Mouse (Mus musculus) heart, embryonic 13.5 days (tissue): ENCODE measurements around the gene Nek6. TPM values are rescaled to one million over a fixed set of nuclear protein-coding genes. Genes with fewer than 3 reads are reported as not detected.
A peak's percentile ranks its signal among the peaks of the same experiment; 100 is the strongest.

ENCODE experiments used
- ATAC-seq: fragments of 200-750 bp; cut with Nextera tagmentation; 2 replicates; pipeline ENCODE4 v1.8.0; 2017; ENCODE audit warnings: moderate TSS enrichment; ENCODE audit not compliant: insufficient number of reproducible peaks, low FRiP score, low TSS enrichment; ENCODE audit errors: extremely low read depth
- H3K27ac ChIP-seq: fragments of 300-500 bp; sonication (generic); replicated peaks from 2 replicates; pipeline ENCODE4 v1.5.1; 2015; ENCODE audit warnings: moderate library complexity, mild to moderate bottlenecking, inconsistent platforms
- H3K27me3 ChIP-seq: fragments of 300-500 bp; sonication (generic); replicated peaks from 2 replicates; pipeline ENCODE4 v1.6.1; 2015; ENCODE audit warnings: mild to moderate bottlenecking, inconsistent platforms
- H3K36me3 ChIP-seq: fragments of 300-500 bp; sonication (generic); 2 replicates; pipeline ENCODE4 v1.6.1; 2015; ENCODE audit warnings: mild to moderate bottlenecking, inconsistent platforms
- H3K4me1 ChIP-seq: fragments of 300-500 bp; sonication (generic); 2 replicates; pipeline ENCODE4 v1.6.1; 2015; ENCODE audit warnings: inconsistent platforms
- H3K4me2 ChIP-seq: fragments of 300-500 bp; sonication (generic); 2 replicates; pipeline ENCODE4 v1.6.1; 2015; ENCODE audit warnings: inconsistent platforms, mild to moderate bottlenecking, moderate library complexity
- H3K4me3 ChIP-seq: fragments of 300-500 bp; sonication (generic); 2 replicates; pipeline ENCODE4 v1.5.1; 2015; ENCODE audit warnings: moderate library complexity, mild to moderate bottlenecking, inconsistent platforms
- H3K9ac ChIP-seq: fragments of 300-500 bp; sonication (generic); 2 replicates; pipeline ENCODE4 v1.6.1; 2015; ENCODE audit warnings: inconsistent platforms, mild to moderate bottlenecking, moderate library complexity
- H3K9me3 ChIP-seq: fragments of 300-500 bp; sonication (generic); 2 replicates; pipeline ENCODE4 v1.6.1; 2016; ENCODE audit warnings: inconsistent platforms
- WGBS: fragments of 180-500 bp; shearing (Covaris S2); methylation state at CpG from one replicate; pipeline ENCODE4 v1.1.7; 2015; ENCODE audit warnings: mixed read lengths; 5-methylcytosine and 5-hydroxymethylcytosine counted together
- polyA plus RNA-seq: library from polyadenylated mRNA; unstranded; fragments of >200 nt; fragmentation: Nextera tagmentation; extraction: Ambion mirVana; gene quantifications from 2 replicates; pipeline ENCODE4 v1.2.1, GENCODE M21; 2015

Gene Nek6
- polyA plus RNA-seq, 1 experiment from 2014 or later: 74.5 TPM

DNA sequence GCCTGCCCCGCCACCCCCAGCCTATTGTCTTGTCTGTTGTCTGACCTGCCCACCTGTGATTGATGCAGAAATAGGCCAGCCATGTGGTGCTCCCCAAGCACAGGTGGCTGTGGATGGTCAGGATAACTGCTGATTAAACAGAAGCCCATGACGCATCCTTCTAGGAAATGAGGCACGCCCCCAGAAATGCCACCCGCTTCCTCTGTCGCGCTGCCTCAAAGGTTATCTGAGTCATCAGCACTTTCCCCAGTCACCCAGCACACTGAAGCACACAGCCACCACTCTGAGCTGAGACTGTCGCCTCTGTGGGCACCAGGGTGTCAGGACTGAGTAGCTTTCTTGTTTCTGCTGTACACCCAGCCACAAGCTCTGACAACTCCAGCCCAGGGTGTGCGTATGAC is 24.9 kb downstream of the Nek6 start:
- no peak overlapping the region for H3K4me3 ChIP-seq
- no peaks in the 10 kb centered on the region for H3K36me3 ChIP-seq
- peak overlapping the region; percentile 70 for H3K27ac ChIP-seq
- H3K27me3 ChIP-seq: no peaks in the 10 kb centered on the region
- peak overlapping the region; percentile 21; the same call in 1 of the 2 replicates for H3K4me2 ChIP-seq
- peak overlapping the region; percentile 37; the same call in 1 of the 2 replicates for H3K9ac ChIP-seq
- 39% methylated on average over 8 of the region's 8 CpGs for WGBS
- ATAC-seq: peak; percentile 25; the same call in 1 of the 2 replicates
- peaks cover 91% of the 10 kb centered on the region for H3K4me1 ChIP-seq
- no peaks in the 10 kb centered on the region for H3K9me3 ChIP-seq

DNA sequence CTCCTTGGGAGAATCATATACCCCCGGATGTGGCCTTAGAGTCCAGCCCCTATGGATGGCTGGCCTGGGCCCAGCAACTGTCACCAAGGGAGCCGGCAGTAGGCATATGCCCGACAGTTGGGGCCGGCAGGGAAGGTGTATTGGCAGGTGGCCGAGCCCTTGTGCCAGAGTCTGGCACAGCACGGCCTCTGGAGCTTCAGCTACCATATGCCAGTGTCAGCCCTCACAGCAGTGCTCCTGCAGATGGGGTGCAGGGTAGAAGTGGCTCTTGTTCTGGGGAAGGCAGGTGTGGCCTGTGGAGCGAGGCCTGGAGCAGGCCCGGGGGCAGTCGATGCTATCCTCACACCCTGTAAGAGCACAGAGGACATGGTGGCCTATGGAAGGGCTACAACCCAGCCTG is 28.2 kb downstream of the Nek6 start:
- no peaks in the 10 kb centered on the region for H3K9me3 ChIP-seq
- no peak overlapping the region for H3K4me2 ChIP-seq
- H3K4me3 ChIP-seq: no peak overlapping the region
- no peaks in the 10 kb centered on the region for H3K27me3 ChIP-seq
- H3K4me1 ChIP-seq: peaks cover 91% of the 10 kb centered on the region
- H3K36me3 ChIP-seq: no peaks in the 10 kb centered on the region
- H3K9ac ChIP-seq: 0 out of 2 replicates have a peak overlapping the region, but pooled peaks have one; percentile 7
- no peak for ATAC-seq
- WGBS: 87% methylated on average over 9 of the region's 9 CpGs
- no peak overlapping the region for H3K27ac ChIP-seq

DNA sequence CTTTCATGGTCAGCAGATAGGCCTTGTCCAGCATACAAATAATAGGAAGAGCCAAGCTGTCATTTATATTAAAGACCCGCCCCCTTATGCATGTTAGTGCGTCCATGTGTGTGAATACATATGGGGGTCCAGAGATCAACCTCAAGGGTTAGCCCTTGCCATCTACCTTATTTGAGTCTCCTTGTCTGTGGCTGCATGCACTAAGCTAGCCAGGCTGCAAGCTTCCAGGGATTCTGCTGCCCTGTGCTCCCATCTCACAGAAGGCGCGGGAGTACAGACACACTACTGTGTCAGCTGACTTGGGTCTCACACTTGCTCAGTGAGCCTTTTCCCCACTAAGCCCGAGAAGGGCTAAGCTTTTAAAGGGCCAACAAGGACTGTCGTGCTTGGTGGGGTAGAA is 29.2 kb downstream of the Nek6 start:
- Histone ChIP-seq H3K9me3 (no peaks in the 10 kb centered on the region), H3K4me2 (peak overlapping the region; percentile 20; the same call in 1 of the 2 replicates), H3K27ac (peak overlapping the region; percentile 70), H3K9ac (0 out of 2 replicates have a peak overlapping the region, but pooled peaks have one; percentile 44), H3K4me3 (no peak overlapping the region), H3K36me3 (no peaks in the 10 kb centered on the region), H3K27me3 (no peaks in the 10 kb centered on the region), H3K4me1 (peaks cover 91% of the 10 kb centered on the region)
- no peak for ATAC-seq
- 76% methylated on average over 6 of the region's 6 CpGs for WGBS

DNA sequence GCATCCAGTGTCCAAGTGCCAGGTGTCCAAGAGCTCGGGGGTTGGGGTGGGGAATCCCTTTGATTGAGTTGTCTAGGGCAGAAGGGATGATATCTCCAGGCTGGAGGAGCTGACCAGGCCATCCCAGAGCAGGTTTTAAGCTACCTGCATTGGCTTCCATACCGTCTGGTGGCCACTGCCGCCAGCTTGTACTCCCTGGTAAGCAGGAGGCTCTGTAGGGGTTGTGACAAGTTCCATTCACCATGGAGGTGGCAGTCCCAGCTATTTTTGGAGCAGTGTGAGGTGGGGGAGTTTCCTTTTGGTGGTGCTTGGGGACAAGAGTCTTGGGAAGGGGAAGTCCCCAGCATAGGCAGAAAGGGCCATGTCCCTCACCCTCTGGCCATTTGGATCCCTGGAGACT is 29.7 kb downstream of the Nek6 start:
- Histone ChIP-seq H3K9ac (peak overlapping the region; percentile 44), H3K36me3 (no peaks in the 10 kb centered on the region), H3K4me2 (peak overlapping the region; percentile 20), H3K4me3 (no peak overlapping the region), H3K9me3 (no peaks in the 10 kb centered on the region), H3K27me3 (no peaks in the 10 kb centered on the region), H3K4me1 (peaks cover 91% of the 10 kb centered on the region), H3K27ac (peak overlapping the region; percentile 70)
- 51% methylated on average over 3 of the region's 3 CpGs for WGBS
- no peak for ATAC-seq

DNA sequence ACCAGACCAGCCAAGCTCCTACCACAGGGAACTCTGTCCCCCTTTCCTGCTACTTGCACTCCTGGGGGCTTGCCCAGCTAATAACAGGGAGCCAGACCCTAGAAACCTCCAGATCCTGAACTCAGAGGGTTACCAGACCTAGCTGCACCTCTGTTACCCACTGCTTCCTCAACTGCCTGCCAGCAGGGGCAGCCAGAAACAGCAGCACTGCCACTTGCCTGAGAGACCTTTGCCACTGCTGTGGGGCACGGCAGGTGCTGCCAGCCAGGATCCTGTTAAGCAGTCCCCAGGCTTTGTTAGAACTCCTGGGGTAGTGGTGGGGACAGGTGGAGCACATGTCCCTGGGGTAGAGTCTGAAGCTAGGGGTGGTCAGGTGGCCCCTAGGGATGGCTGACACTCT is 30.1 kb downstream of the Nek6 start:
- Histone ChIP-seq H3K9ac (peak overlapping the region; percentile 44), H3K4me1 (peaks cover 91% of the 10 kb centered on the region), H3K27ac (peak overlapping the region; percentile 70), H3K9me3 (no peaks in the 10 kb centered on the region), H3K27me3 (no peaks in the 10 kb centered on the region), H3K36me3 (no peaks in the 10 kb centered on the region), H3K4me3 (no peak overlapping the region), H3K4me2 (peak overlapping the region; percentile 20; the same call in 1 of the 2 replicates)
- 71% methylated on average over 1 of the region's 1 CpGs for WGBS
- ATAC-seq: no peak

DNA sequence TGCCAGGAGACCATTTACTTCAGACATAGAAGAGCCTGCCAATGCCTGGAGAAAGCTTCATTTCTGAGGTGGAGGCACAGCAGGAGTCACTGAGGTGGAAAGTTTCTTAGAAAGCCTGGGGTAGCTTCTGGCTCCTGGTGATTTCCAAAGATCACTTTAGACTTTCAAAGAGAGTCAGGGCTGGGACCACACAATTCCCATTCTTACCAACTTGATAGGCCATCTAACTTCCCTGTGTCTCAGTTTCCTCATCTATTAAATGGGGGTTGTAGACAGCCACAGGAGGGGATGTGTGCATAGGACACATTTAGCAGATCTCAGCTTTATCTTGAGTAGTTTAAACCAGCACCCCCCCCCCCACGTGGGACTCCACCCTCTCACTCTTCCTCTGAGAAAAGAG is 30.9 kb downstream of the Nek6 start:
- Histone ChIP-seq H3K4me2 (no peak overlapping the region), H3K4me1 (peaks cover 91% of the 10 kb centered on the region), H3K9me3 (no peaks in the 10 kb centered on the region), H3K27ac (no peak overlapping the region), H3K27me3 (no peaks in the 10 kb centered on the region), H3K4me3 (no peak overlapping the region), H3K36me3 (no peaks in the 10 kb centered on the region), H3K9ac (no peak overlapping the region)
- no peak for ATAC-seq
- WGBS: 13% methylated on average over 1 of the region's 1 CpGs

DNA sequence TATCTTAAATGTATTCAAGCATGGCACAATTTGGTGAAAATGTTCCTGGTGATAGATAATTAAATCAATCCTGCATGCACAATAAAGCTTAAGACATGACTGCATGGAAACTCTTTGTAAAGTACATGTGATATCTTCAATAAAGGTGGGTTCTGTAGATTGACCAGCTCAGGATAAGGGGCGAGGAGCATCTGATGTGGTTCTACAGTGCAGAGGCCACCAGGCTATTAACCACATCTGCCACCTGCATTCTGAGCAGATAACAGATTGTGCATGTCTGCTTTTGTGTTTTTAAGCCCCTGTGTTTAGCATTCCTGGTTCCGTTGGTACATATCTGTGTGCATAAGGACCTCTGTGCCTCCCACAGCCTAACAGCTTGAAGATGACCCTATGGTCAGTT is 31.7 kb downstream of the Nek6 start:
- 77% methylated on average over 2 of the region's 2 CpGs for WGBS

DNA sequence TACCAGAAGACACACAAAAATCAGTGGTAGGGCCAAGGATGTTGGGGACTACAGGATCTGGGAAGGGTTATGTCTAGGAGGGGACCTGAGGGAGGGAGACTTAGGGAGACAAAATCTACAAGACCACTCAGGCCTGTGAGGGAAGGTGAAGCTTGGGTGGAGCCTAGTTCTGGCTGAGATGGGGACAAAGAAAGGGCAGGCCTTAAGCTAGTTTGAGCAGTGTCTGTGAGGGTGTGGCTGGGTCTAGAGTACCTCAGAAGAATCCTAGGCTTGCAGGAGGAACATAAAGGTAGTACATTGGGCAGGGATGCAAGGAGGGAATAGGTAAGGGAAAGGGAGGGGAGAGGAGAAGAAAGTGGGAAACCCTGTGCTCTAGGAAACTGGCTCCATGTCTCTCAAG is 32.9 kb downstream of the Nek6 start:
- ATAC-seq: no peak
- Histone ChIP-seq H3K36me3 (no peaks in the 10 kb centered on the region), H3K9me3 (no peaks in the 10 kb centered on the region), H3K4me1 (peaks cover 90% of the 10 kb centered on the region), H3K9ac (no peak overlapping the region), H3K4me3 (no peak overlapping the region), H3K27me3 (no peaks in the 10 kb centered on the region), H3K4me2 (no peak overlapping the region), H3K27ac (no peak overlapping the region)

More for the DNA sequence above, 31.7 kb downstream of the Nek6 start:
- no peak for ATAC-seq
- H3K4me2 ChIP-seq: no peak overlapping the region
- no peak overlapping the region for H3K9ac ChIP-seq
- H3K27me3 ChIP-seq: no peaks in the 10 kb centered on the region
- no peaks in the 10 kb centered on the region for H3K36me3 ChIP-seq
- no peak overlapping the region for H3K27ac ChIP-seq
- H3K9me3 ChIP-seq: no peaks in the 10 kb centered on the region
- peaks cover 83% of the 10 kb centered on the region for H3K4me1 ChIP-seq
- H3K4me3 ChIP-seq: no peak overlapping the region

DNA sequence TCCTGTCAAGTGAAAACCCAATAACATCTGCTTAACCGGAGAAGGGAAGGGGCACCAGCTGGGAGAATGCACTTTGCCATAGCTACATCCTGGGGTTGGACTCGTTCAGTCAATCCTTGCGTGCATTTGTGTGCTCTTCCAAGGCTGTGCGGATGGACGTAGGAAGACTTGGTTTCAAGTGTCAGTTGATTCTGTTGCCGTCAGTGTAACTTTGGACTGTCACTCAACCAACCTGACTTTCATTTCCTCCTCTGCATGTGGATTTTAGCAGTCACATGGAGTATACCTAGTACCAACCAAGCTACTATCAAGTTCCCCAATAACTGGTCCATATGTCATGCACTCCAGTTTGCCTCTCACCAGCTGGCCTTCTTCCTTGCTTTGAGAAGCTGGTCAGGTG is 33.5 kb downstream of the Nek6 start:
- peaks cover 89% of the 10 kb centered on the region for H3K4me1 ChIP-seq
- WGBS: 76% methylated on average over 6 of the region's 6 CpGs
- H3K27me3 ChIP-seq: no peaks in the 10 kb centered on the region

DNA sequence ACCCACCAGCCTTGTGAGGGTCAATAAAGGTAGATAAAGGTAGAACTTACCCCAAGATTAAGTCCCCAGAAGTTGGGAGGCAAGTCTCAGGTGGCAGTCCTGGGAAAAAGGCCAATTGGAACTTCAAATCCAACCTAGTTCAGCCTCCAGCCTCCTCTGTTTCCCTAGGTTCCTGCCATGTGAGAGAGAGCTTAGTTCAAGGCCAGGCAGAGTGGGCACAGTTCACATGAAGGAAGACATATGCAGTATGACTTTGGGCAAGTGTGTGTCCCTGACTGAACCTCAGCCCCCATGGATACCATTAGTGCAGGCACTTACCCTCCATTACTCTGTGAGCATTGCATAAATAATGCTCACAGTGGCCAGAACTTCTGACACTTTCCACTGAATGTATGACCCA is 34.3 kb downstream of the Nek6 start:
- no peak overlapping the region for H3K4me3 ChIP-seq
- H3K27me3 ChIP-seq: no peaks in the 10 kb centered on the region
- H3K36me3 ChIP-seq: peaks cover 6% of the 10 kb centered on the region; the same call in 1 of the 2 replicates
- no peak overlapping the region for H3K9ac ChIP-seq
- no peak for ATAC-seq
- H3K4me2 ChIP-seq: no peak overlapping the region
- peak overlapping the region; percentile 61 for H3K27ac ChIP-seq
- H3K9me3 ChIP-seq: no peaks in the 10 kb centered on the region
- peaks cover 82% of the 10 kb centered on the region for H3K4me1 ChIP-seq

More for the DNA sequence above, 33.5 kb downstream of the Nek6 start:
- no peak overlapping the region for H3K27ac ChIP-seq
- ATAC-seq: no peak
- H3K9ac ChIP-seq: no peak overlapping the region
- 0 out of 2 replicates have a peak, but pooled peaks cover 3% of the 10 kb centered on the region for H3K36me3 ChIP-seq
- H3K4me3 ChIP-seq: no peak overlapping the region
- no peak overlapping the region for H3K4me2 ChIP-seq
- no peaks in the 10 kb centered on the region for H3K9me3 ChIP-seq

DNA sequence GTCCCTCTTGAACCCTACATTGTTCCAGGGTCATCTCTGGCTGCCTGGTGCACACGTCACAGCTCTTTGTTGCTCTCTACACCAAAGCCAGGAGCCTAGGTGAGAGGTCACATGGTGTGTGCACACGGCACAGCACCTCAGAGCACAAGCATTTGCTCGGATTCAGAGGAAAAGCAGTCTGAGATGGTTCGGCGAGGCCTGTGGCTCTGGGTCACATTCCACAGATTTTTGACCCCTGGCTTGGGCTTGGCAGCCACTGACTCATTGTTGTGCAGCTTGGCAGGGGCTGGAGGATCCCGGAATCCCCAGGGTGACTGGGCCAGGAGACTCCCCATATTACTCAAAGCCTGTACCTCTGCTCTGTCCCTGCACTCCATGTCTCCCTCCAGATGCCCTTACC is 34.8 kb downstream of the Nek6 start:
- Histone ChIP-seq H3K27ac (peak overlapping the region; percentile 61), H3K27me3 (no peaks in the 10 kb centered on the region), H3K4me1 (peaks cover 77% of the 10 kb centered on the region), H3K36me3 (peaks cover 12% of the 10 kb centered on the region), H3K9me3 (no peaks in the 10 kb centered on the region), H3K4me2 (no peak overlapping the region), H3K9ac (no peak overlapping the region), H3K4me3 (no peak overlapping the region)
- WGBS: 18% methylated on average over 6 of the region's 6 CpGs
- ATAC-seq: no peak

DNA sequence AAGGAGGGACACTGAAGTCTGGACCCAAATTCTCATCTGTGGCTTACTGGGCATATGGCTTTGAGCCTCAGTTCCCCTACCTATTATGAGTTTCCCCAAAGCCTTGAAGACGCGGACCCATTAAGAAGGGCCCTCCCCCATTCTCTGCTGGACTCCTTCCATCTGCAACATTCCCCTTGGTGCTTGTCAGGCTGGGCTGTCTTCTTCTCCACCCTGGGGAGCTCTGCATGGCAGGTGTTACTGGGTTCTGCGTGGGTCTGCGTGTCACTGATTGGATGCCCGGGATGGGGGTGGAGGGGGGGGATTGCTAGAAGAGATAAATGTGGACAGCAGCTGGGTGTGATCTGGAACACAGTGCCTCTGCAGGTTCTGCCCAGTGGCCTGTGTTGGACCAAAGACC is 35.3 kb downstream of the Nek6 start:
- no peak for ATAC-seq
- WGBS: 61% methylated on average over 5 of the region's 5 CpGs

More for the DNA sequence above, 35.3 kb downstream of the Nek6 start:
- Histone ChIP-seq H3K27me3 (no peaks in the 10 kb centered on the region), H3K27ac (peak overlapping the region; percentile 61), H3K4me2 (no peak overlapping the region), H3K4me1 (peaks cover 72% of the 10 kb centered on the region), H3K9me3 (no peaks in the 10 kb centered on the region), H3K9ac (no peak overlapping the region), H3K4me3 (no peak overlapping the region), H3K36me3 (peaks cover 17% of the 10 kb centered on the region)
